Mouse (Mus musculus) thymus, postnatal 0 days (tissue): ENCODE data around the gene Srsf10. TPM values are rescaled to one million over a fixed set of nuclear protein-coding genes. Genes with fewer than 3 reads are reported as not detected.
A peak's percentile ranks its signal among the peaks of the same experiment; 100 is the strongest.

Experiments
- DNase-seq: peaks from one replicate; pipeline ENCODE4 v3.0.0-alpha.2; 2015; ENCODE audit warnings: low spot score
- polyA plus RNA-seq: library from polyadenylated mRNA; unstranded; fragments of >200 nt; fragmentation: Nextera tagmentation; extraction: Ambion mirVana; gene quantifications from 2 replicates; pipeline ENCODE4 v1.2.1, GENCODE M21; 2015

Gene Srsf10
- polyA plus RNA-seq, 1 experiment from 2014 or later, result 276 TPM

- no peak for DNase-seq
Measured at GRCm38 (mm10) chr4:135855080-135855479, 467 bp upstream of the Srsf10 start.

GRCm38 (mm10) chr4:135856223-135857091 is 910 bp downstream of the Srsf10 start:
- no peak for DNase-seq

- DNase-seq, result no peak
Measured at GRCm38 (mm10) chr4:135857597-135858186, 2.1 kb downstream of the Srsf10 start.

GRCm38 (mm10) chr4:135868996-135869395 is 13.4 kb downstream of the Srsf10 start:
- peak; percentile 44 for DNase-seq

GRCm38 (mm10) chr4:135870227-135871023 is 14.9 kb downstream of the Srsf10 start:
- DNase-seq, result no peak

- no peak for DNase-seq
Measured at GRCm38 (mm10) chr4:135872015-135872414, 16.5 kb downstream of the Srsf10 start.

- peak; percentile 17 for DNase-seq
Measured at GRCm38 (mm10) chr4:135872589-135873391, 17.2 kb downstream of the Srsf10 start.

GRCm38 (mm10) chr4:135873526-135874202 is 18.1 kb downstream of the Srsf10 start, which contains the start of gene Pnrc2:
Gene Pnrc2, minus strand, starts transcription at chr4:135873850.
- DNase-seq, result peak; percentile 93

GRCm38 (mm10) chr4:135874564-135875535 is 19.3 kb downstream of the Srsf10 start:
- peak; percentile 21 for DNase-seq

GRCm38 (mm10) chr4:135875546-135875945 is 20.0 kb downstream of the Srsf10 start:
- DNase-seq, result peak; percentile 47

- DNase-seq, result peak; percentile 26
Measured at GRCm38 (mm10) chr4:135875991-135876582, 20.5 kb downstream of the Srsf10 start.

GRCm38 (mm10) chr4:135876583-135877020 is 21.1 kb downstream of the Srsf10 start:
- DNase-seq, result peak; percentile 87

GRCm38 (mm10) chr4:135877742-135878141 is 22.2 kb downstream of the Srsf10 start:
- DNase-seq, result peak; percentile 2

GRCm38 (mm10) chr4:135879021-135879420 is 23.5 kb downstream of the Srsf10 start:
- no peak for DNase-seq

- DNase-seq, result no peak
Measured at GRCm38 (mm10) chr4:135880018-135880417, 24.5 kb downstream of the Srsf10 start.

- DNase-seq, result no peak
Measured at GRCm38 (mm10) chr4:135880576-135880975, 25.0 kb downstream of the Srsf10 start.

GRCm38 (mm10) chr4:135882023-135882422 is 26.5 kb downstream of the Srsf10 start:
- no peak for DNase-seq

GRCm38 (mm10) chr4:135883401-135883851 is 27.9 kb downstream of the Srsf10 start:
- peak; percentile 50 for DNase-seq
